Mouse (Mus musculus) CD8-positive naive resting alpha-beta T cell, adult 2 months (primary cell): ENCODE measurements around the gene Cpt2.
A peak's percentile ranks its signal among the peaks of the same experiment; 100 is the strongest.

Source experiments
- DNase-seq, 2 experiments: peaks; one replicate each; pipeline ENCODE4 v3.0.0; 2022; ENCODE audit warnings: low read depth in 2 of 2, low spot score in 2 of 2

Cpt2 gene

GRCm38 (mm10) chr4:107923145-107923802, at the start of gene Cpt2:
Gene Cpt2 (minus strand): TSS chr4:107923610.
- peak; percentile 86 to 89 for DNase-seq

GRCm38 (mm10) chr4:107971162-107971561, 47.8 kb upstream of the Cpt2 start:
- DNase-seq, result no peak

GRCm38 (mm10) chr4:107969781-107970180, 46.4 kb upstream of the Cpt2 start:
- no peak for DNase-seq

- no peak for DNase-seq
These were observed 44.7 kb upstream of the Cpt2 start, which contains the start of gene Slc1a7 for GRCm38 (mm10) chr4:107967966-107968682. Gene Slc1a7 (plus strand): TSS chr4:107968332.

- no peak for DNase-seq
These were observed 43.2 kb upstream of the Cpt2 start for GRCm38 (mm10) chr4:107966416-107967109.

DNA sequence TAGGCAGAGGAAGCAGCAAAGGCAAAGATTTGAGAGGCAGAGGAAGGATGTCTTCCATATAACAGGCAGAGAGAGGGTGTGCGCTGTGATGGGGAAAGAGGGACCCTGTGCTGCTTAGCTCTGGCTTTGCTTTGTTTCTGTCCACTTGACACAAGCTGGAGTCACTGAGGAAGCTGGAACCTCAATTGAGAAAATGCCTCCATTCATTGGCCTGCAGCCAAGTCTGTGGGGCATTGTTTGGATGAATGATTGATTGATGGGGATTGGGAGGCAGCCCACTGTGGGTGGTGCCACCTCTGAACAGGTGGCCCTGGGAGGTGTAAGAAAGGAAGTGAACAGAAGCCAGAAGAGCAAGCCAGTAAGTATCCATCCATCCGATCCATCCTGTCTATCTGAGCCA, 39.4 kb upstream of the Cpt2 start:
- no peak for DNase-seq

- DNase-seq, result no peak
These were observed 38.8 kb upstream of the Cpt2 start for GRCm38 (mm10) chr4:107962044-107962732.

GRCm38 (mm10) chr4:107958487-107958886, 35.1 kb upstream of the Cpt2 start:
- DNase-seq, result no peak

GRCm38 (mm10) chr4:107955691-107956090, 32.3 kb upstream of the Cpt2 start:
- DNase-seq, result no peak

DNA sequence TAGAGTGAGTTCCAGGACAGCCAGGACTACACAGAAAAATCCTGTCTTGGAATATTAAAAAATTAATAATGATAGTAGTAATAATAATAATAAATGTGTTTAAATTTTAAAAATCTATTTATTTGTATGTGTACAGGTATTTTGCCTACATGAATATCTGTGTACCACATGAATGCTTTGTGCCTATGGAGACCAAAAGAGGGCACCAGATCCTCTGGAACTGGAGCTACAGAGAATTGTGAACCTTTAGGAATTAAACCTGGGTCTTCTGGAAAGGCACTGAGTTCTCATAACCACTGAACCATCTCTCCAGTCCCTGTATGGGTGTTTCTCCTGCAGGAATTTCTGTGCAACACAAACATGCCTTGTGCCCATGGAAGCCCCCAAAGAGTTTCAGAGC, 29.4 kb upstream of the Cpt2 start:
- no peak for DNase-seq

DNA sequence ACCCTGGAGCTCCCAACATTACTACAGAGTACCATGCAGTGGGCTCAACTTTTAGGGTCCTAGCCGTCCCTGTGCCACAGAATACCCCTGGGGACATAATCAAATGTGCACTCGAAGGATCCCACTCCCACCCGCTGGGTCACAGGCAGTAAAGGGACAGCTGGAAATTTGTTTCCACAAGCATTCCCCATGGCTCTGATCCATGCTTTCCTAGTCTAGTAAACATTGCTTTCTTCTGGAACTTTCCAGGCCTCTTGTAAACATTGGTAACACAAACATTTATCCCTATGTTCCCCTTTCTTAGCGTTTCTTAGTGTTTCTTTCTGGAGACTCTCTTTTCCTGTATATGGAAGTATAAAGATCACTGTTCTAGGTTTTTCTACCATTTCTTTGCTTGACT, 26.5 kb upstream of the Cpt2 start:
- DNase-seq, result no peak

DNA sequence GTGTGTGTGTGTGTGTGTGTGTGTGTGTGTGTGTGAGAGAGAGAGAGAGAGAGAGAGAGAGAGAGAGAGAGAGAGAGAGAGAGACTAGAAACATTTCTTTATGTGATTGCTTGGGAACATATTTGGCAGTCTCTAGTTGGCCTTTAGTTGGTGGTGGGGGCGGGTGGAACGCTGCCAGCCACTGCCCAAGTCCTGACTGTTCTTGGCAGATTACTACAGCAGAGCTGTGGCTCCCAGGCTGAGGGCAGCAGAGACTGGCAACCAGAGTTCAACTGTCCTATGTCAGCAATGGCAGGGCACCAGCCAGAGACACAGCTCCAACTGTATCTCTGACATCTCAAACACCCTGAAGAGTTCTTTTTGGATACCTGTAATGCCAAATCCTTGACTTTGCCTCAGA, 20.7 kb upstream of the Cpt2 start:
- DNase-seq, result no peak

DNA sequence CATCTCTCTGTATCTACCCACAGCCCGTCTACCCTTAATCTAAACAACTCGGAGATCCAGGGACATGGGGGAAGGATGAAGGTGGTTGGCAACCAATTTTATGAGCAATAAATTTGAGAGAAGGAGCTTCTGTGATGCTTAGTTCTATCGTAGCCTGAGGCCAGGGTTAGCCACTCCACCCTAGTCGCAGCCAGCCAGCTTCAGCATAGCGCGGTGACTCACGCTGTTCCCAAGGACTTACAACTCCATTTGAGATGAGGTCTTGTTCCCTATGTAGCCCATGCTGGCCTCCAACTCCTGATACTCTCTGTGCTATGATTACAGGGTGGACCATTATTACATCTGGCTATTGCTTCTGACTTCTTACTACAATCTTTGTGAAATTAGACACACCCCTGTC, 19.3 kb upstream of the Cpt2 start:
- no peak for DNase-seq

DNA sequence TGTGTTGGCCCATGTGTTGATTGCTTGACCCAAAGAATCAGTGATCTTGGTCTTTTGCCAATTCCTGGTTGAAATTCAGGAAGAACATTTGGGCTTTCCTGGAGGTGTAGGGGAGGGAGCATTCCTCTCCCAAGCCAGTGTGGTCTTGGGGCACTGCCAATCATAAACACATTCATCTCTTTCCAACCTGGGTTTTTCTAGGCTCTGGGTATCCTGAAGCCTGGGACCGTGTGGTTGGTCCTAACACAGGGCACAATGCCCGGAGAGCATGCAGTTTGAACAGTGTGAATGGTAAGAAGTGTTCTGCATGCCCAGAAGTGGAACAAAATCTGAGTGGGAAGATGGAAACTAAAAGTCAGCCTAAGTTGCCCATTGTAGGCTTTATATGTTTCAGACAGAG, 14.7 kb upstream of the Cpt2 start:
- no peak for DNase-seq

DNA sequence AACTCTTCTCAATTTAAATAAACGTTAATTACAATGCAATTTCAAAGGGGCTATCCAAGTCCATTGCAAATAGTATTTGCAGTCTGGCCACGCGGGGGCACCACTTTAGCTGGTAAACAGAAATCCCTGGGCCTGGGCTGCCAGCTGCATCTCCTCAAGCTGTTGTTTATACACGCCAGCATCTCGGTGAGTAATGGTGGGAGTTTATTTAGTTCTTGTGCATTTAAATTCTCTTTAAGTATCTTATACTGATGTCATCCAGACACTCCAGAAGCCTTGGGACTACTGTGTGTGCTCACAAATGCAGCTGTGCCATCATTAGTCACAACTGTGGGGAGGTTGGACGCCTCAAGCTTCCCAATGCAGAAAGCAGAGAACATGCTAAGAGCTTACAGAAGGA, 13.9 kb upstream of the Cpt2 start:
- no peak for DNase-seq

GRCm38 (mm10) chr4:107935254-107935653, 11.8 kb upstream of the Cpt2 start:
- DNase-seq, result no peak

DNA sequence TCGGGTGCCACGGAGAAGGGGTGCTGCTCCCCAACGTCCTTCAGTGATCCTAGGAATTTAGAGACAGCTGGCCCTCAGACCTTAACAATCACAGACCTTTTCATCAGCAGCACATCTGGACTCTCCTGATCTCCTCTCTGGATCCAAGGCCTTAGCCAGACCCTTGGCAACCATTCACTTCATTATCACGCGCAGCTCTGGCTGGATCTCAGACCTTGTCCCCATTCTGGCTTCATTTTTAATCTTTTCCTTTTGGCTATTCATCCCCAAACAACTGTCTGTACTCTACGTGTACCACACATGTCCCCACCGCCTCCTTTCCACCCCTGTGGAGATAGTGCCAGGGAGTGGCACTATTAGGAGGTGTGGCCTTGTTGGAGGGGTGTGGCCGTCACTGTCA, 9.8 kb upstream of the Cpt2 start:
- no peak for DNase-seq

- DNase-seq, result no peak
These were observed 8.0 kb upstream of the Cpt2 start for GRCm38 (mm10) chr4:107931453-107931852.

- no peak for DNase-seq
These were observed 5.3 kb upstream of the Cpt2 start for GRCm38 (mm10) chr4:107928726-107929125.

DNA sequence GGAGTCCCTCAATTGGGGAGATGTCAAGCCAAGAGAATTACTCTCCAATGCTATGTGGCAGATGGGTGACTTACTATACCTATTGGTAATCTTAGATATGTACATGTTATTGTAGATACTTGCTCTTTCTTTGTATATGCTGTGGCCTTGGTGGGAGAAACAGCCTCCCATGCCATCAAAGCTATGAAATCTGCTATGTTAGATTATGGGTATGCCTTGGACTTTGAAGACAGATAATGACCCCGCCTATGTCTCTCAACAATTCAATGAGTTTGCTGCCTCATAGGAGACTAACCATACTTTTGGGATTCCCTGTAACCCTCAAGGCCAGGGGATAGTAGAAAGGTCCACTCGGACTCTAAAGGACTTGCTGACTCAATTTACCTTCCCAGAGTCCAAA, 4.9 kb upstream of the Cpt2 start:
- DNase-seq, result no peak

DNA sequence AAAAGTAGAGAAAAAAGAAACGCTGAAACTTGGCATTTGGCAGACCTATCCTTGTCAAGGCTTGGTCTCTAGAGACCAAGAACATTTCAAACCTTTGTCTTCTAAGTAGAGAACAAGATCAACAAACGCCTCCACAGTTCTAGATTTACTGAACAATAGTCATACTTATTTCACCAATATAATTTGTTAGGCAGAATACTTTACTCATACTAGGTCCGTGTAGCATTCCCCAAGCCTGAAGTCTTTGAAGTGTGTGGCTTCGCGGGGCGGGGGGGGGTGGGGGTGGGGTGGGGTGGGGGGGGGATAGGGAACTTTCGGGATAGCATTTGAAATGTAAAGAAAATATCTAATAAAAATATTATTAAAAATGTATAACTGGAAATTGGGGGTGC, 389 bp upstream of the Cpt2 start:
- no peak for DNase-seq

- DNase-seq, result no peak
These were observed 1.5 kb downstream of the Cpt2 start for GRCm38 (mm10) chr4:107921952-107922351.
